Mouse (Mus musculus) megakaryocyte, embryonic 14.5 days (primary cell): Measurements from ENCODE around the gene Abcd4.

Experiments used
- FLI1 ChIP-seq: IDR thresholded peaks from 2 replicates; pipeline ENCODE4 v1.6.1; 2012; ENCODE audit warnings: low read length, inconsistent platforms, mixed read lengths
- GATA1 ChIP-seq: IDR thresholded peaks from 3 replicates; pipeline ENCODE4 v1.6.1; 2012; ENCODE audit warnings: mixed read lengths, low read length, inconsistent platforms, borderline replicate concordance

GRCm38 (mm10) chr12:84611718-84612117, 5.5 kb downstream of the Abcd4 start:
- no peak for TF ChIP-seq GATA1
- TF ChIP-seq FLI1: no peak
